Mouse (Mus musculus) duodenum, adult 2 months (tissue): Measurements from ENCODE around the gene Slc39a9. TPM values are rescaled to one million over a fixed set of nuclear protein-coding genes. Genes with fewer than 3 reads are reported as not detected.

Source experiments
- polyA plus RNA-seq: library from polyadenylated mRNA; depleted of rRNA; stranded (reverse); fragments of >200 nt; gene quantifications from 2 replicates; pipeline ENCODE4 v1.2.3, GENCODE M21; 2012; ENCODE audit warnings: low replicate concordance; rRNA removed

Gene Slc39a9
- polyA plus RNA-seq, result 43.9 and 92.0 TPM in 2 replicates

DNA sequence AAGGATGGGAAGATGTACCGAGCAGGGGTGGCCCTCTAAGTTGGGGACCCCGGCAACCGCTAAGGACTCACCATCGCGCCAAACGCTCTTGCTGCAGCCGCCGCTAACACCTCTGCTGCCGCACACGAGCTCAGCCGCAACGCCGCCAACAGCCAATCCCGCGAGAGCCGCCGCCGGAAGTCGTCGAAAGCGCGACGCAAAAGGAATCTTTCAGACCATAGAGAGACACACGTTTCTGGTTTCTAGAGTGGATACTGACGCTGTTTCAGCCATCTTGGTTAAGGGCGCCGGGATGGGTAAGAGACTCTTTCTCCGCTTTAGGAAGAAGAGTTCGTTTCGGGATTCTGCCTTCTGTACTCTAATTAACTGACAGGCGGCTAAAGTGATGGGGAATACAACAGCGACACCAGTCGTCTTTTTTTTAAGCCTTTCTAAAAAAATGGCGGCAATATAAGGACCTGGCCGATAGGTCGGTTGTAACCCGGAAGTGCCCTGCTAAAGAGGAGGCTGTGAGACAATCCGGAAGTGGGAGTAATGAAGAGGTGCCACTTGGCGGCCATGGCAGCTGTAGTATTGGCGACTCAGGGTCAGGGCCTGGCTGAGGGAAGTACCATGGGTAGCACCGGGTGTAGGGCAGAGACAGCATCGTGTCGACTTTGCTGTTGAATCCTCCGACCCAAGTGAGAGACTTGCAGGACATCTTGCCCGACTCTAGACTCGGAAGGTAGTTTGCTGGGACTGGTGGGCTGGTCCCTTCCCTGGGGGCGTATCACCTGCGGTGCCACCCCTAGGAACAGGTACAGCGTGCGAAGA lies at the start of gene Slc39a9, which contains the start of gene Erh:
Gene Slc39a9, plus strand, starts transcription at position 191 of the 813 bp plus-strand sequence.
Gene Erh, minus strand, starts transcription at position 649 of the 813 bp plus-strand sequence.

DNA sequence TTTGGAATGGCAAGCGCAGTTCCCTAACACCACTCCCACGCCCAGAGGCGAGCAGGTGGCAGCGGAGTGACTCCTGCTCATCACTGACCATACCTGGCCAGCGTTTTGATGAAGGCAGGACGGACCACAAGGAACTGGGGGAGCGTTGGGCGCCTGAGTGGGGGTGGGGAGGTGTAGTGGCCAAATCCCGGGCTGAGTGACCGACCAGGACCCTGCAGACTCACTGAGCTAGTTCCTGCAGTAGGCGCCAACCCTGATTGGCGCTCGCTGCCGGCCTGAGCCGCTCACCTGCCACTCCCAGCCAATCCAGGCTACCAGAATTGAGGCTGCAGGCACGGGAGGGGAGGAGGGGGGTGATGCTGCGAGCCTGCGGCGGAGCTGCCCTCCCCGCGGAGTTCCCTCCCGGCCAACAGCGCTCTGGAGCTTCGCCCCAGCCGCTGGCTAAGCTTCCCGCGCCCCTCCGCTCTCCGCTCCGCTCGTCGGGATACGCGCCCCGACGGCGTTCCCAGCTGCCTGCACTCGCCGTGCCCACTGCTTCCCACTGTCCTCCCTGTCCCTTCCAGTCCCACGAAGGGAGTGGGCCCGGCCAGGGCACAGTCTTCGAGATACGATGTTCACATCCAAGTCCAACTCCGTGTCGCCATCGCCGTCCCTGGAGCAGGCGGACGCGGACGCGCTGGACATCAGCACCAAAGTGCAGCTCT lies 48.7 kb downstream of the Slc39a9 start, which contains the start of gene Plekhd1:
Gene Plekhd1, plus strand, starts transcription at position 323 of the 704 bp plus-strand sequence.

Other genes with a start within 250 kb of the Slc39a9 start
- gene Dcaf5, start 207.3 kb upstream of the Slc39a9 start, polyA plus RNA-seq, result 7.5 and 11.1 TPM in 2 replicates
- 2.3 and 3.3 TPM in 2 replicates for gene Exd2, start 180.8 kb upstream of the Slc39a9 start, polyA plus RNA-seq
- gene Galnt16, start 125.6 kb upstream of the Slc39a9 start, polyA plus RNA-seq, result 0.49 and 0.91 TPM in 2 replicates
- gene Erh, start 458 bp downstream of the Slc39a9 start, polyA plus RNA-seq, result 6.1 and 9.5 TPM in 2 replicates
- 0.38 and 1.7 TPM in 2 replicates for gene Plekhd1, start 48.7 kb downstream of the Slc39a9 start, polyA plus RNA-seq
- gene Ccdc177, start 116.8 kb downstream of the Slc39a9 start, polyA plus RNA-seq, result 0.07 and 0.09 TPM in 2 replicates
- gene Susd6, start 146.6 kb downstream of the Slc39a9 start, polyA plus RNA-seq, result 44.0 and 45.9 TPM in 2 replicates